Comparison of ENCODE assay signal across 1 mouse cellular context in the genomic region with DNA sequence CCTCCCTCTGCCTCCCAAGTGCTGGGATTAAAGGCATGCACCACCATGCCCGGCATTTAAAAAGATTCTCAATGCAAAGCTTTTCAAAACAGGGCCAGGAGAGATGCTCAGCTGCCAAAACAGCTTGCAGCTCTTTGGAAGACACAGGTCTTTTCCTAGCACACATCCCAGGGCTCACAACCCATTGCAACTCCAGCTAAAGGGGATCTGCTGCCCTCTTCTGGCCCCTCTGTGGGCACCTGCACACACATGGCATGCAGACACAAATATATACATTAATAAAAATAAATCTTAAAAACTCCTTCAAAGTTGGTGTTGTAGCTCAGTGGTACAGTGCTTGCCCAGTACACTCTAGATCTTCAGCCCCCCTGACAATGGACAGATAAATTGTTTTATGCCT.
TF ChIP-seq lines count a peak whose summit lies in the region.

No protein-coding gene starts in this region.

TF ChIP-seq in CH12.LX, 34 proteins besides CTCF, POLR2A, EP300 and RAD21:
- TF ChIP-seq MEF2A (IDR thresholded peaks at IDR 0.05; ENCODE audit: borderline replicate concordance, low read depth, low read length) (no peak), IRF4 (IDR thresholded peaks at IDR 0.05; ENCODE audit: low read depth, low read length) (no peak), ZKSCAN1 (IDR thresholded peaks at IDR 0.05; ENCODE audit: borderline replicate concordance, low read depth, low read length) (no peak), UBTF (IDR thresholded peaks at IDR 0.05; ENCODE audit: low read depth, low read length) (no peak), TCF12 (IDR thresholded peaks at IDR 0.05; ENCODE audit: low read depth, low read length) (no peak)
TF ChIP-seq in CH12.LX: peak in this region for 0.
